Mouse (Mus musculus) common myeloid progenitor, adult 5-6 weeks (primary cell): ENCODE results near the gene Polr2b. TPM values are rescaled to one million over a fixed set of nuclear protein-coding genes. Genes with fewer than 3 reads are reported as not detected.

ENCODE experiments used
- ATAC-seq: replicated peaks from 2 replicates; pipeline ENCODE4 v1.8.0; 2016; ENCODE audit warnings: low read depth, mild to moderate bottlenecking, moderate TSS enrichment, inconsistent platforms; ENCODE audit not compliant: poor library complexity, severe bottlenecking
- total RNA-seq: library from RNA; stranded (forward); fragments of 200-1000, 187-1606 nt; gene quantifications from 2 replicates; pipeline ENCODE4 v1.2.3, GENCODE M21; 2017

Polr2b gene
- total RNA-seq, 1 experiment from 2014 or later, result 160 TPM

DNA sequence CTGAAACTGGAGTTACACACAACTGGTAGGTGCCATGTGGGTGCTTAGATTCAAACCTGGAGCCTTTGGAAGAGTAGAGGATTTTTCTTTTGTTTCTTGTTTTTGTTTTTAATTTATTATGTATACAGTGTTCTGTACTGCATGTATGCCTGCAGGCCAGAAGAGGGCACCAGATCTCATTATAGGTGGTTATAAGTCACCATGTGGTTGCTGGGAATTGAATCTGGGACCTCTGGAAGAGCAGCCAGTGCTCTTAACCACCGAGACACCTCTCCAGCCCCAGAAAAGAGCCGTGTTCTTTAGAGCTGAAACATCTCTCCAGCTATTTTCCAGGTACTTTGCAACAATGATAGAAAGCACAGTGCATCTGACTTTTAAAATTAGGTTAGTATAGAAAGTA is 19.3 kb upstream of the Polr2b start:
- no peak for ATAC-seq

DNA sequence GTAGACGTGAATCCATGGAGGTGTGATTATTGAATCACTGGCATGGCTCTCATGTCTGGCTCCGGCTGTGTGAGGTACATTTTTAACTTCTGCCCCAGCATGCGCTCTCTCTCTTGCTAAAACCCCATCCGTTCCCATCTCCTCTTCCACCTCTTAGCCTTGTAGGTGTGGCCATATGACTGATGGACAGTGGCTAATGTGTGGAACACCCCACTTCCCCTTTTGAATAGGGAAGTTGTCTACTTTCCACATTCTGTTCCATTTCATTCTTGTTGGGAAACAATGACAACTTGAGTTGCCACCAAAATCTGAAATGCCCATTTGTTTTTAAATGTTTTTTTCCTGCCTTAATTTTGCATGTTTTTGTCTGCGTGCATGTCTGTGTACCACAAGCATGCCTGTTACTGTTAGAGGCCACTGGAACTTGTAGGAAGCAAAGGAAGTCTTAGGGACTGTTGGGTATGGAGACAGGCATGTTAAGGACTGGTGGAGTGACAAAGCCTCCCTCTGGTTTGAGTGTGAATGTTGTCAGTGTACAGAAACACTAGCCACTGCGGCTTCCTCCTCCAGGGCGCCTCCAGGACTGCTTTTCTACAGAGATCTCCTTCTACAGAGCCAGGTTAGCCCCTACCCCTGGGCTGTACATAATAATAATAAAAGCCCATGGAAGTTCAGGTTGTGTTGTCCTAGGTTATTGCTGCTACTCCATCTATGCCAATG is 17.0 kb upstream of the Polr2b start:
- peak; percentile 98 for ATAC-seq

DNA sequence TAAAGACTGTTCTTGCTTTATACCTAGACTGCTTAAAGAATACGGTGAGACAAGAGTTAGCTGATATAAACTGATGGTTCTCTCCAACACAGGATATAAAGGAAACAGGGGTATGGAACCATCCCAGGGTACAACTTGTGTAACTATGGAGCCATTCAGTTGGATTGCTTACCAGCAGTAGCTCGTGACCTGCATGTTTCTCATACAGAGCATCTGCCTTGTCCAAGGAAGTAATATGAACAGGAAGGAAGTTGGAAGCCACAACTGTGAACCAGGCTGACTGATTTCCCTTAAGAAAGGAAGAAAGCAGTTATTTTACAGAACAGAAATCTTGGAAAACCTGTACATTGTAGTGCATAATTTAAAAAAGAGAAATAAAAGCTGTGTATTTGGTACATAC is 10.5 kb upstream of the Polr2b start:
- no peak for ATAC-seq

- no peak for ATAC-seq
Measured at GRCm38 (mm10) chr5:77301296-77301903, 8.5 kb upstream of the Polr2b start.

DNA sequence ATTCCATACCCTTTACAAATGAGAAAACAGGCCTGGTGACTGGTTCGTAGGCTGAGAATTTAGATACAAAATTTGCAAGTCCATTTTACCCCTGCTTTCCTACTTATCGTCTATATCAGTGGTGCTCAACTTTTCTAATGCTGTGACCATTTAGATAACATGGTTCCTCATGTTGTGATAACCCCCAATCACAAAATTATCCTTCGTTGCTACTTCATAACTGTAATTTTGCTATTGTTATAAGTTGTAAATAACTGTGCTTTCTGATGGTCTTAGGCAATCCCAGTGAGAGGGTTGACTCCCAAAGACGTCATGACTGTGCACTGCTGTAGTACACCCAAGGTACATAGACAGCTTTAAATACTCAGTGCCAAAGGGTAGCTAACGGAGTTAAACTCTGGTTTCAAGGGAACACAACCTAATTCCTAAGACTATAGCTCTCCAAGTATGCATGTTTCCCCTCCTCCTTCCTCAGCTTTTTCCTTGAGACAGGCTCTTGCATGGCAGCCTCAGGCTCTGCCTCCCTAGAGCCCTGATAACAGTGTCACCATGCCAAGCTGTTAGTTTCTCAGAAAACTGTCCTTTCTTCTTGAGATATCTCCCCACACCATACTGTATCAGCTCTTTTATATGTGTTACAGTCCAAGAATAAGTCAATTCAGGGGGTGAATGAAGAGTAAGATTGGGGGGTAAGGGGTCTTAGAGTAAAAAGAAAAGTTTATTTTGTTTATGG is 2.0 kb upstream of the Polr2b start:
- ATAC-seq, result no peak

DNA sequence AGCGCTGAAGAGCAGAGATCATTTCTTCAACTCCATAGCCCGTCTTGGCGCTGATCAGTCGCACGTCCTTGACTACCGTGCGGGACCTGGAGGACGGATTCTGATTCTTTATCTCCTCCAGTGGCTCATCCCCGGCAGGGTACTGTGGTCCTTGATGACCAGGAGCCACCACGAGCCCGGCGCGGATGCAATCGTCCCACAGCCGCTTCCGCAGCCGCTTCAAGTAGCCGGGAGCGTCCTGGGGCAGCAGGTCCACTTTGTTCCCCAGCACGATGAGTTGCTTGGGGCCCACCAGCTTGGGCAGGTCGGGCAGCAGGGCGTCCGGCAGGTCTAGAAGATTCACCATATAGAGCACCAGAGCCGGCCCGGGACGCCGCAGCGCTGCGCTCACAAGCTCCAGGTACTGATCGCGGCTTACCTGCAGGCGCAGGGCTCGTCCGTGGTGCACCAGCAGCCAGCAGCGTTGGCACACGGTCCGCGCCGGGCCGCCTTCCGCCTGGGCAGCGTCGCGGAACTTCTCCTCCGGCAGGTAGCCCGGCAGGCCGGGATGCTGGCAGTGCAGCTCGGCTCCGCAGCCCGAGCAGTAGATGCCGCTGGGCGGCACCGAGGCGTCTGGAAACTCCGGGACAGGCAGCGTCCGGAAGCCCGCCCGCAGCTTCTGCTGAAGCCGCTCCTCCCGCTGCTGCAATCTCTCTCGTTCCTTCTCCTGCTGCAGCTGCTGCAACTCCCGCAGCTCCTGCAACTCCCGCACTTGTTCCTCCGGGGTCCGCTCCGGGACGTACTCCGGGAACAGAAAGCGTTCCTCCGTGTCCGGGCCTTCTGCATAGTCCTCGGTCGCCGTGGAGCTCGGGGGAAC is 668 bp upstream of the Polr2b start:
- ATAC-seq, result peak; percentile 26

DNA sequence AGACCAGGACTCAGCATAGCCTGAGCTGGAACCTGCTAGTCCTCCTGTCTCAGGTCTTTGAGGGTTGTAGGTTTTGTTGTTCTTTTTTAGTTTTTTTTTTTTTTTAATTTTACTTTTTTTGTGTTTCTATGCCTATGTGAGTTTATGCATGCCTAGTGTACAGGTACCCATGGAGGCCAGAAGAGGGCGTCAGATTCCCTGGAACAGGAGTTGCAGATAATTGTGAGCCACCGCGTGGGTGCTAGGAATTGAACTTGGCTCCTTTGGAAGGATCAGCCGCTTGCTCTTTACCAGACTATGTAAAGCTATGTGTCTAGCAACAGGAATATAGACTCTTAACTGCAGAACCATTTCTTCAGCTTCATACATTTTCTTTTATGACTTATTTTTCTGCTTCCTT is 4.3 kb downstream of the Polr2b start:
- ATAC-seq, result no peak

GRCm38 (mm10) chr5:77314986-77315385 is 5.0 kb downstream of the Polr2b start:
- no peak for ATAC-seq

DNA sequence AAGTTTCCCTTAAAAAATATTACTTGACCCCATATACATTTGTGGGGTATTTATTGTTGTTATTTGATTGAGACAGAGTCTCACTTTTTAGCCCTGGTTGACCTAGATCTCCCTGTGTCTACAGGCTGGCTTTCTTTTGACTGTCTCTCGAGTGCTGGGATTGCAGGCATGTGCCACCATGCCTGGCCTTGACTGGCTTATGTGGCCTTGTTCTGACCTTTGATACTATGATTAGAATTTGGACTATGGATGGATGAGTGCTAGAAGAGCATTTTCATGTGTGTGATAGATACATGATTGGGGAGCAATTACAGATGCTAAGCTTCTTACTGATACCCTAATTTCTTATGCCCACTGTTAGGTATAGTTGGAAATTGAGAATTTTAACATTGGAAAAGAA is 15.0 kb downstream of the Polr2b start:
- no peak for ATAC-seq

- ATAC-seq, result peak; percentile 78
Measured at GRCm38 (mm10) chr5:77330154-77330553, 20.2 kb downstream of the Polr2b start.

DNA sequence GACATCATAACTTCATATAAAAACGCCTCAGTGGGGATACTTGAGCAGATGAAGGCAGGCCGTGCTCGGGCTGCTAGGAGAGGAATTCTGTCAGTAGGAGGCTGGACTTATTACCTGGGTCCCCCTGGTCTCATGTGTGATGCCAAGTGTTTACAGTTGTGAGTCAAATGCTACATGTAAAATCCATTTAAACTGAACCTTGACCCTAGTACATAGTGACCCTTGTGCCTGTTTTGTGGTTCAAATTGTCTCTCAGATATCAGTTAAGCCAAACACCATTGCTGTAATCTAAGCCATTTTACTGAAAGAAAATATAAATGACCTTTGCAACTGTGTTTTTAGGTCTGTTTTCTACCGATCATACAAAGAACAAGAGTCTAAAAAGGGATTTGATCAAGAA is 30.1 kb downstream of the Polr2b start:
- no peak for ATAC-seq

- no peak for ATAC-seq
Measured at GRCm38 (mm10) chr5:77348901-77349300, 39.0 kb downstream of the Polr2b start.

- no peak for ATAC-seq
Measured at GRCm38 (mm10) chr5:77349971-77350658, 40.2 kb downstream of the Polr2b start.

GRCm38 (mm10) chr5:77351691-77352090 is 41.7 kb downstream of the Polr2b start:
- ATAC-seq, result no peak

- ATAC-seq, result peak; percentile 70
Measured at GRCm38 (mm10) chr5:77354361-77354787, 44.4 kb downstream of the Polr2b start.

GRCm38 (mm10) chr5:77355307-77356265 is 45.6 kb downstream of the Polr2b start:
- no peak for ATAC-seq

DNA sequence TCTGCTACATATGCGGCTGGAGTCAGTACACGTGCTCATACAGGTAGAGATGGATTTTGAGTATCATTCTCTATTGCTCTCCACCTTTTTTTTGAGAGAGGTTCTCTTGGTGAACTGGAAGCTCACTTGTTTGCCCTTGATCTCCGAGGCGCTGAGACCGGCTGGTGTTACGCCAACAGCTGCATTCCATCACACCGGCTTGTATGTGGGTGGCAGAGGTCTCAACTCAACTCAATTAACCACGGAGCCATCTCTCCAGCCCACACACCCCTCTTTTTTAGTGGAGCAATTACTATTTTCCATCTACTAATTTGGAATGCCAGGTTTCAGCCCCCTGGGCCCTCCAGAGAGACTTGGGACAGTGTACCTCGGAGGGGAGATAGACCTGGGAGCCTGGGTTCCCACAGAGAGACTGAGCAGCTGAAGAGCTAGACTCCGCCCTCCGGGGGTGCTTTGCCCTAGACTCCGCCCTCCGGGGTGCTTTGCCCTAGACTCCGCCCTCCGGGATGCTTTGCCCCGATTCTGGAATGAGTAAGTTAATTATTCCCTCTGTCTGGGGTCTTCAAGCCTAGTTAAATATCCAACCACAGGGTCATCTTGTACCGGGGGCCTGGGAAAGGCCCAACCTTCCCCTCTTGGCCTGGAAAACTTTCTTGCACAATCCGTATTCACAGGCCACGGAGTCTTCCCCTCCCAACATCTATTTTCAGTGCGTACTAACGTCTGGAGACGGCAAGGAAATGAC is 47.6 kb downstream of the Polr2b start:
- ATAC-seq, result peak; percentile 79

- peak; percentile 52 for ATAC-seq
Measured at GRCm38 (mm10) chr5:77358347-77358746, 48.4 kb downstream of the Polr2b start.
